Mouse (Mus musculus): ENCODE measurements around the gene Crebl2. TPM values are rescaled to one million over a fixed set of nuclear protein-coding genes. Genes with fewer than 3 reads are reported as not detected.

The Crebl2 gene
- total and polyA plus RNA-seq, 3 experiments, result 1.4 to 2.2 (median 1.5) TPM

GRCm38 (mm10) chr6:134849985-134850384 lies 20.0 kb downstream of the Crebl2 start:
- Histone ChIP-seq H3K27me3 (replicated peaks) (no peaks in the 10 kb centered on the region), H3K36me3 (replicated peaks in 1 of 2; ENCODE audit: control insufficient read depth in 1 of 2, insufficient read depth in 1 of 2, low read length in 1 of 2) (peaks cover 0 to 2% of the 10 kb centered on the region in 2 experiments), H3K4me3 (replicated peaks in 1 of 3; ENCODE audit: low read depth in 2 of 3, low read length in 2 of 3, poor library complexity in 1 of 3) (no peak overlapping the region)

GRCm38 (mm10) chr6:134854782-134855181 lies 24.8 kb downstream of the Crebl2 start:
- Histone ChIP-seq H3K9me3 (replicated peaks; ENCODE audit: low read length) (no peaks in the 10 kb centered on the region), H3K4me2 (ENCODE audit: insufficient read depth, low read depth, poor library complexity, severe bottlenecking) (no peak overlapping the region), H3K4me3 (replicated peaks in 1 of 3; ENCODE audit: low read depth in 2 of 3, low read length in 2 of 3, poor library complexity in 1 of 3) (no peak overlapping the region), H3K27ac (ENCODE audit: insufficient read depth, low read depth) (no peak overlapping the region), H3K36me3 (replicated peaks in 1 of 2; ENCODE audit: control insufficient read depth in 1 of 2, insufficient read depth in 1 of 2, low read length in 1 of 2) (peaks cover 4 to 10% of the 10 kb centered on the region in 2 experiments), H3K79me2 (replicated peaks; ENCODE audit: control insufficient read depth, extremely low read depth, insufficient read depth, poor library complexity, severe bottlenecking) (no peaks in the 10 kb centered on the region), H3K27me3 (replicated peaks) (no peaks in the 10 kb centered on the region), H3K9ac (ENCODE audit: insufficient read depth, low read depth) (no peak overlapping the region), H3K4me1 (ENCODE audit: control insufficient read depth in 1 of 2, insufficient read depth in 2 of 2) (peaks cover 10 to 26% of the 10 kb centered on the region in 2 experiments)
- no peak for DNase-seq (ENCODE audit: extremely low read depth)
- dilution Hi-C loops (cut with MboI; ENCODE audit: extremely low pct_ligation_motif_present, extremely low pct_unique_long_range_greater_than_20kb, low sequenced_read_pairs) (no loop called here), in situ Hi-C loops (cut with MboI; ENCODE audit: low pct_ligation_motif_present, low pct_unique_long_range_greater_than_20kb, low sequenced_read_pairs) (loop anchor here (25.0 kb wide), 1 partner anchor 417 kb away; no protein-coding TSS in a partner anchor)
- no peak for TF ChIP-seq ELF1 (IDR thresholded peaks at IDR 0.05; ENCODE audit: low read depth, low read length)

More at GRCm38 (mm10) chr6:134849985-134850384, 20.0 kb downstream of the Crebl2 start:
- H3K9ac ChIP-seq (ENCODE audit: insufficient read depth, low read depth), result no peak overlapping the region
- H3K27ac ChIP-seq (ENCODE audit: insufficient read depth, low read depth), result no peak overlapping the region
- TF ChIP-seq MXI1 (IDR thresholded peaks at IDR 0.05; ENCODE audit: low read depth, low read length) (no peak), BHLHE40 (IDR thresholded peaks at IDR 0.05; ENCODE audit: low read depth, low read length) (no peak), USF2 (conservative IDR thresholded peaks at IDR 0.05; ENCODE audit: low read depth, low read length) (no peak), IRF4 (IDR thresholded peaks at IDR 0.05; ENCODE audit: low read depth, low read length) (no peak), ELF1 (IDR thresholded peaks at IDR 0.05; ENCODE audit: low read depth, low read length) (no peak), GABPA (IDR thresholded peaks at IDR 0.05; ENCODE audit: insufficient replicate concordance, low read depth, low read length) (no peak), TCF12 (IDR thresholded peaks at IDR 0.05; ENCODE audit: low read depth, low read length) (no peak), KAT2A (IDR thresholded peaks at IDR 0.05; ENCODE audit: insufficient replicate concordance, low read length) (no peak), EP300 (IDR thresholded peaks at IDR 0.05; ENCODE audit: low read length) (no peak), TBP (conservative IDR thresholded peaks at IDR 0.05; ENCODE audit: low read depth, low read length) (no peak), ZC3H11A (IDR thresholded peaks at IDR 0.05; ENCODE audit: low read depth, low read length) (no peak), CHD2 (IDR thresholded peaks at IDR 0.05; ENCODE audit: low read length) (no peak), JUND (conservative IDR thresholded peaks at IDR 0.05; ENCODE audit: low read depth, low read length) (no peak), JUN (IDR thresholded peaks at IDR 0.05; ENCODE audit: insufficient read depth, low read depth, low read length) (no peak), POLR2AphosphoS2 (IDR thresholded peaks at IDR 0.05; ENCODE audit: low read depth, low read length) (no peak), E2F4 (IDR thresholded peaks at IDR 0.05; ENCODE audit: insufficient replicate concordance, low read depth, low read length) (no peak), MYC (IDR thresholded peaks at IDR 0.05; ENCODE audit: low read depth, low read length) (no peak), ZNF384 (IDR thresholded peaks at IDR 0.05; ENCODE audit: low read depth, low read length) (no peak), MAFK (IDR thresholded peaks at IDR 0.05; ENCODE audit: insufficient replicate concordance, low read length) (no peak)
- no peaks in the 10 kb centered on the region for H3K9me3 ChIP-seq (replicated peaks; ENCODE audit: low read length)
- in situ Hi-C loops (cut with MboI; ENCODE audit: low pct_ligation_motif_present, low pct_unique_long_range_greater_than_20kb, low sequenced_read_pairs) (loop anchor here (25.0 kb wide), 1 partner anchor 413 kb away; no protein-coding TSS in a partner anchor), dilution Hi-C loops (cut with MboI; ENCODE audit: extremely low pct_ligation_motif_present, extremely low pct_unique_long_range_greater_than_20kb, low sequenced_read_pairs) (no loop called here)
- H3K79me2 ChIP-seq (replicated peaks; ENCODE audit: control insufficient read depth, extremely low read depth, insufficient read depth, poor library complexity, severe bottlenecking), result no peaks in the 10 kb centered on the region
- no peak for DNase-seq (ENCODE audit: extremely low read depth)
- H3K4me2 ChIP-seq (ENCODE audit: insufficient read depth, low read depth, poor library complexity, severe bottlenecking), result no peak overlapping the region
- peaks cover 10 to 41% of the 10 kb centered on the region in 2 experiments for H3K4me1 ChIP-seq (ENCODE audit: control insufficient read depth in 1 of 2, insufficient read depth in 2 of 2)

Data from CH12.LX (cell line).